Mouse (Mus musculus) midbrain, embryonic 11.5 days (tissue): ENCODE measurements around the gene Sorcs2. TPM values are rescaled to one million over a fixed set of nuclear protein-coding genes. Genes with fewer than 3 reads are reported as not detected.

Experiments
- ATAC-seq: fragments of 200-750 bp; cut with Nextera tagmentation; 2 replicates; pipeline ENCODE4 v1.8.0; 2017; ENCODE audit warnings: moderate TSS enrichment, moderate library complexity; ENCODE audit not compliant: low FRiP score
- DNase-seq: peaks from one replicate; pipeline ENCODE4 v3.0.0; 2015; ENCODE audit warnings: low spot score; ENCODE audit errors: missing footprints
- H3K27ac ChIP-seq: fragments of 300-500 bp; sonication (generic); 2 replicates; pipeline ENCODE4 v1.5.1; 2014; ENCODE audit warnings: low read depth, low read length
- H3K27me3 ChIP-seq: fragments of 300-500 bp; sonication (generic); 2 replicates; pipeline ENCODE4 v1.6.1; 2014; ENCODE audit warnings: mild to moderate bottlenecking, low read length, moderate library complexity, mixed read lengths; ENCODE audit not compliant: control insufficient read depth, insufficient read depth
- H3K36me3 ChIP-seq: fragments of 300-500 bp; sonication (generic); 2 replicates; pipeline ENCODE4 v1.6.1; 2014; ENCODE audit warnings: mild to moderate bottlenecking, low read length, moderate library complexity, mixed read lengths; ENCODE audit not compliant: control insufficient read depth, insufficient read depth
- H3K4me1 ChIP-seq: fragments of 300-500 bp; sonication (generic); 2 replicates; pipeline ENCODE4 v1.6.1; 2014; ENCODE audit warnings: low read length; ENCODE audit not compliant: control insufficient read depth, insufficient read depth
- H3K4me2 ChIP-seq: fragments of 300-500 bp; sonication (generic); 2 replicates; pipeline ENCODE4 v1.6.1; 2014; ENCODE audit warnings: mild to moderate bottlenecking, moderate library complexity
- H3K4me3 ChIP-seq: fragments of 300-500 bp; sonication (generic); 2 replicates; pipeline ENCODE4 v1.5.1; 2014; ENCODE audit warnings: low read depth, low read length
- H3K9ac ChIP-seq: fragments of 300-500 bp; sonication (generic); 2 replicates; pipeline ENCODE4 v1.6.1; 2014; ENCODE audit warnings: low read length
- H3K9me3 ChIP-seq: fragments of 300-500 bp; sonication (generic); 2 replicates; pipeline ENCODE4 v1.6.1; 2016; ENCODE audit warnings: low read length; ENCODE audit not compliant: control insufficient read depth
- WGBS: fragments of 180-500 bp; shearing (Covaris S2); extraction: QIAGEN DNeasy Blood & Tissue Kit; methylation state at CpG from one replicate; pipeline ENCODE4 v1.1.7; 2014; 5-methylcytosine and 5-hydroxymethylcytosine counted together
- polyA plus RNA-seq: library from polyadenylated mRNA; unstranded; fragments of >200 nt; fragmentation: Nextera tagmentation; extraction: Ambion mirVana; gene quantifications from 2 replicates; pipeline ENCODE4 v1.2.1, GENCODE M21; 2014

Sorcs2 gene
- polyA plus RNA-seq, 1 experiment from 2014 or later, result 7.3 TPM

DNA sequence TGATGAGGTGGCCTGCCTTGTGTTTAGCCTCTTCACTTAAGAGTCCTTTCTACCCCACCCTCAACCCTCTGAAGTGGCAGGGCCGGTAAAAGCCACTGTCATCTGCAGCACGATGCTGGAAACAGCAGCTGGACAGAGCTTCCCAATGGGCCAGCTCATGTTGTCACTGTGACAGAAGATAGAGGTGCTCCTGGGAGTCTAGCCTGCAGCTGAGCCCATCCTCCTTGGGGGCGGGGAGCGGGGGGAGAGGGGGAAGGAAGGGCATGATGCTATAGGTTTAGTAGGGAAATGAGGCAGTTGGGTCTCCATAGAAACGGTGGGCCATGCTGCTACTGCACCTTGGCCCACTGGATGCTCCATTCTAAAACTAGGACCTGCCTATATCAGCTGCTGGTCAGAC is 279.9 kb downstream of the Sorcs2 start:
- WGBS, result 57% methylated on average over 5 of the region's 5 CpGs
- Histone ChIP-seq H3K4me3 (no peak overlapping the region), H3K27me3 (no peaks in the 10 kb centered on the region), H3K4me1 (peaks cover 28% of the 10 kb centered on the region), H3K36me3 (no peaks in the 10 kb centered on the region), H3K9me3 (no peaks in the 10 kb centered on the region), H3K4me2 (no peak overlapping the region), H3K27ac (no peak overlapping the region), H3K9ac (no peak overlapping the region)
- peak; percentile 59 for ATAC-seq
- DNase-seq, result no peak

DNA sequence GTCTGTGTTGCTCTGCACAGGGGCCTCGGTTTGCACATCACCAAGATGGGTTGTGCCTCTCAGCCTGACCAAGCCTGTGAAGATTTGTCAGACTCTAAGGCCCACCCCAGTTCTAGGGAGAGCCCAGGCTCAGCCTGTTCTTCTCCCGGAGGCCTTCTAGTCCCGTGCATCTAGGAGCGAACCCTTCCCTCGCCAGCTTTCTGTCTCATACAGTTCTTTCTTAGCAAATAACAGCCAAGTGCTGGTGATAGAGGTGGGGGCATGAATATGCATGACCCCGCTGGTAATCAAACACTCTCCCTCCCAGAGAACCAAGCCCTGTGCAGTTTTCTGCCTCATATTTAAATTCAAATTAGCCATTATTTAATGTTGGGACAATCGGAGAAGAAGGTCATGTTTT is 282.4 kb downstream of the Sorcs2 start:
- no peaks in the 10 kb centered on the region for H3K9me3 ChIP-seq
- H3K9ac ChIP-seq, result no peak overlapping the region
- H3K4me1 ChIP-seq, result peaks cover 22% of the 10 kb centered on the region
- no peak overlapping the region for H3K4me2 ChIP-seq
- no peaks in the 10 kb centered on the region for H3K27me3 ChIP-seq
- no peaks in the 10 kb centered on the region for H3K36me3 ChIP-seq
- no peak overlapping the region for H3K27ac ChIP-seq
- DNase-seq (no peak), ATAC-seq (peak; percentile 41)
- H3K4me3 ChIP-seq, result no peak overlapping the region
- WGBS, result 39% methylated on average over 7 of the region's 7 CpGs

DNA sequence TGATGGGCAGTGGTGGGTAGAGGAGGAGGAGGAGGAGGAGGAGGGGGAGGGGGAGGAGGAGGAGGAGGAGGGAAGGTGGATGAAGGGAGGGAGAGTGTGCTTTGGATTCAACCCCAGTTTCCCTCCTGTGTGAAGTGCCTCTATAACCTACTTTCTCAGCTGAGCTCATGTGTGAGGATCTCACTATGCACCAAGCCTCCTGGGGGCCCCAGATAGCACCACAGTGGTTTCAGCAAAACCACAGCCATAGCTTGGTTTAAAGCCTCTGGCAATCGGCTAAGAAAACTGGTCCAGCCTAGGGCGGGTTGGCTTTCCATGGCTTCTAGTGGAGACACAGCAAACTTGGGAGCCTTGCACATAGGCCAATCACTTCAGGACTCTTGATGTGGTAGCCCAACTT is 284.2 kb downstream of the Sorcs2 start:
- peaks cover 21% of the 10 kb centered on the region for H3K4me1 ChIP-seq
- no peaks in the 10 kb centered on the region for H3K9me3 ChIP-seq

GRCm38 (mm10) chr5:36112696-36113095 is 285.2 kb downstream of the Sorcs2 start:
- H3K27ac ChIP-seq, result no peak overlapping the region
- DNase-seq, result no peak
- no peaks in the 10 kb centered on the region for H3K36me3 ChIP-seq
- no peaks in the 10 kb centered on the region for H3K27me3 ChIP-seq
- no peak overlapping the region for H3K4me2 ChIP-seq
- peaks cover 18% of the 10 kb centered on the region for H3K4me1 ChIP-seq
- H3K9me3 ChIP-seq, result no peaks in the 10 kb centered on the region
- WGBS, result 69% methylated on average over 6 of the region's 6 CpGs
- H3K4me3 ChIP-seq, result no peak overlapping the region
- H3K9ac ChIP-seq, result no peak overlapping the region
- ATAC-seq, result no peak

More for the DNA sequence above, 284.2 kb downstream of the Sorcs2 start:
- no peak for DNase-seq
- Histone ChIP-seq H3K4me2 (no peak overlapping the region), H3K9ac (no peak overlapping the region), H3K4me3 (no peak overlapping the region), H3K27me3 (no peaks in the 10 kb centered on the region), H3K27ac (no peak overlapping the region), H3K36me3 (no peaks in the 10 kb centered on the region)
- WGBS, result 92% methylated on average over 2 of the region's 2 CpGs
- ATAC-seq, result no peak

DNA sequence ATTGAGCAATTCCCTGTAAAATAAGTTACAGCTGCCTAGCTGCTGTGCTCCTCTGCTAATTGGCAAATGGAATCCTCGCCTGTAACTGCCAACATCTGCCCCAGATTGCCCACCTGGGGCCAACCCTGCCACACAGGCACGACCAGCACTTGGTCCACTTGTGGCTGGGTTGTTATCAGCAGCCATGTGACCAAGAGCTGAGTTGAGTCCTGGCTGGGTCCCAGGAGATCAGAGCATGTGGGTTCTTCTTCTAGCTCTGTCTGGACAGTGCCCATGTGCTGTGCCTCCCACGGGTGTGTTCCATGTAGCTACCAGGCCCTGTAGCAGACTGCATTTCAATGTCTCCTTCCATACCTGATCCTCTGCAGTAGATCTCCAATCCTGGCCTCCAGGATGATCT is 286.4 kb downstream of the Sorcs2 start:
- Histone ChIP-seq H3K9me3 (no peaks in the 10 kb centered on the region), H3K9ac (no peak overlapping the region), H3K27me3 (no peaks in the 10 kb centered on the region), H3K4me1 (peaks cover 15% of the 10 kb centered on the region), H3K36me3 (no peaks in the 10 kb centered on the region), H3K4me2 (no peak overlapping the region), H3K4me3 (no peak overlapping the region), H3K27ac (no peak overlapping the region)
- ATAC-seq (no peak), DNase-seq (no peak)
- 79% methylated on average over 3 of the region's 3 CpGs for WGBS

GRCm38 (mm10) chr5:36108339-36108887 is 289.5 kb downstream of the Sorcs2 start:
- Histone ChIP-seq H3K9ac (no peak overlapping the region), H3K4me2 (no peak overlapping the region), H3K27ac (no peak overlapping the region), H3K4me3 (no peak overlapping the region), H3K4me1 (no peaks in the 10 kb centered on the region), H3K36me3 (no peaks in the 10 kb centered on the region), H3K27me3 (no peaks in the 10 kb centered on the region), H3K9me3 (no peaks in the 10 kb centered on the region)
- DNase-seq (no peak), ATAC-seq (no peak)
- WGBS, result 86% methylated on average over 4 of the region's 4 CpGs

- no peak overlapping the region for H3K27ac ChIP-seq
- no peak for ATAC-seq
- H3K36me3 ChIP-seq, result no peaks in the 10 kb centered on the region
- no peak overlapping the region for H3K9ac ChIP-seq
- H3K4me1 ChIP-seq, result no peaks in the 10 kb centered on the region
- WGBS, result 87% methylated on average over 2 of the region's 2 CpGs
- H3K4me2 ChIP-seq, result no peak overlapping the region
- H3K4me3 ChIP-seq, result no peak overlapping the region
- no peaks in the 10 kb centered on the region for H3K27me3 ChIP-seq
- no peaks in the 10 kb centered on the region for H3K9me3 ChIP-seq
- DNase-seq, result no peak
Measured at GRCm38 (mm10) chr5:36103483-36103882, 294.5 kb downstream of the Sorcs2 start.

GRCm38 (mm10) chr5:36101129-36101528 is 296.8 kb downstream of the Sorcs2 start:
- WGBS, result 78% methylated on average over 10 of the region's 10 CpGs
- no peak overlapping the region for H3K9ac ChIP-seq
- no peaks in the 10 kb centered on the region for H3K27me3 ChIP-seq
- no peaks in the 10 kb centered on the region for H3K4me1 ChIP-seq
- no peak overlapping the region for H3K4me2 ChIP-seq
- no peak overlapping the region for H3K4me3 ChIP-seq
- H3K36me3 ChIP-seq, result no peaks in the 10 kb centered on the region
- H3K9me3 ChIP-seq, result no peaks in the 10 kb centered on the region
- no peak for DNase-seq
- no peak for ATAC-seq
- H3K27ac ChIP-seq, result no peak overlapping the region

DNA sequence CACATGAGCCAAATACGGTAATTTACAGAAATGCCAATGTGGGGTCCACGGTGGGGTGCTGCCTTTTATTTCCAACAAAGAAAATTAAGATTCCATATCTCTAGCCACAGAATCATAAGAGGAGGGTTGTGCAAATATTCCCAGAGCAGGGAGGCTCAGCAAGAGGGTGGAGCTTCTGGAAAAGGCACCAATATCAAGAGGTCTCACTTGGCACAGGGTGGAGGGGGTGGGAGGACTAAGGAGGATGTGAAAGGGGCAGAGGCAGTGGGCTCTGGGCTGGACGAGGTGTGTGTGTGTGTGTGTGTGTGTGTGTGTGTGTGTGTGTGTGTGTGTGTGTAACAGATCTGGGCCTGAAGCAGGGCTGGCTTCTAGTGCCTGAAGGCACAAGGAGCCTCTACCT is 297.5 kb downstream of the Sorcs2 start:
- WGBS, result 73% methylated on average over 3 of the region's 3 CpGs

More for the DNA sequence above, 297.5 kb downstream of the Sorcs2 start:
- DNase-seq (no peak), ATAC-seq (no peak)
- Histone ChIP-seq H3K27ac (no peak overlapping the region), H3K27me3 (no peaks in the 10 kb centered on the region), H3K9me3 (no peaks in the 10 kb centered on the region), H3K4me3 (no peak overlapping the region), H3K4me2 (no peak overlapping the region), H3K4me1 (no peaks in the 10 kb centered on the region), H3K9ac (no peak overlapping the region), H3K36me3 (no peaks in the 10 kb centered on the region)
